Mouse (Mus musculus) C2C12 (cell line): ENCODE measurements around the gene Twist2. TPM values are rescaled to one million over a fixed set of nuclear protein-coding genes. Genes with fewer than 3 reads are reported as not detected.

Experiments used
- H3K27me3 ChIP-seq: one replicate; pipeline ENCODE4 v1.6.1; 2011; ENCODE audit not compliant: control insufficient read depth, insufficient read depth, insufficient read length
- H3K36me3 ChIP-seq: one replicate; pipeline ENCODE4 v1.6.1; 2011; ENCODE audit not compliant: control insufficient read depth, insufficient read depth
- H3K4me3 ChIP-seq: one replicate; pipeline ENCODE4 v1.5.1; 2011; ENCODE audit warnings: mild to moderate bottlenecking, control low read depth; ENCODE audit not compliant: poor library complexity, insufficient read depth, severe bottlenecking
- H3K79me2 ChIP-seq: one replicate; pipeline ENCODE4 v1.6.1; 2011; ENCODE audit not compliant: control insufficient read depth, insufficient read depth
- H3K79me3 ChIP-seq: one replicate; pipeline ENCODE4 v1.6.1; 2011; ENCODE audit warnings: low read depth, control low read depth
- H3ac ChIP-seq: one replicate; pipeline ENCODE3; 2011; ENCODE audit warnings: low read depth; ENCODE audit not compliant: control insufficient read depth, insufficient read length
- CEBPB ChIP-seq: IDR thresholded peaks from one replicate; pipeline ENCODE4 v1.6.1; 2011; ENCODE audit warnings: low read depth, mild to moderate bottlenecking, control low read depth, moderate library complexity
- CTCF ChIP-seq: IDR thresholded peaks from one replicate; pipeline ENCODE4 v1.5.1; 2011; ENCODE audit not compliant: control insufficient read depth, insufficient read depth, insufficient read length
- FOSL1 ChIP-seq: IDR thresholded peaks from one replicate; pipeline ENCODE4 v1.8.0; 2011; ENCODE audit warnings: mild to moderate bottlenecking, low read length; ENCODE audit not compliant: poor library complexity, insufficient read depth, severe bottlenecking
- MAX ChIP-seq: IDR thresholded peaks from one replicate; pipeline ENCODE4 v1.6.1; 2011; ENCODE audit warnings: mild to moderate bottlenecking, control low read depth
- MYOD1 ChIP-seq: IDR thresholded peaks from one replicate; pipeline ENCODE4 v1.6.1; 2011; ENCODE audit warnings: low read depth; ENCODE audit not compliant: control insufficient read depth, insufficient read length
- MYOG ChIP-seq: IDR thresholded peaks from one replicate; pipeline ENCODE4 v1.6.1; 2011; ENCODE audit not compliant: control insufficient read depth, insufficient read length; ENCODE audit errors: extremely low read depth
- USF1 ChIP-seq: IDR thresholded peaks from one replicate; pipeline ENCODE4 v1.6.1; 2011; ENCODE audit warnings: low read depth, mild to moderate bottlenecking, control low read depth, moderate library complexity
- polyA plus RNA-seq: library from polyadenylated mRNA; unstranded; fragments of >200 nt; fragmentation: generic; extraction: Trizol; gene quantifications from one replicate; pipeline ENCODE4 v1.2.1, GENCODE M21; 2012; ENCODE audit warnings: missing spikeins

Gene Twist2
- polyA plus RNA-seq, 1 experiment = 65.4 TPM

GRCm38 (mm10) chr1:91880156-91880555 lies 78.9 kb downstream of the Twist2 start:
- Histone ChIP-seq H3K4me3 (no peak overlapping the region), H3K79me3 (no peaks in the 10 kb centered on the region), H3K79me2 (no peaks in the 10 kb centered on the region), H3ac (no peak overlapping the region), H3K27me3 (no peaks in the 10 kb centered on the region), H3K36me3 (no peaks in the 10 kb centered on the region)
- no peak for TF ChIP-seq USF1
- TF ChIP-seq FOSL1 = no peak
- no peak for TF ChIP-seq CTCF

- Histone ChIP-seq H3K27me3 (no peaks in the 10 kb centered on the region), H3K4me3 (no peak overlapping the region), H3K79me3 (no peaks in the 10 kb centered on the region), H3ac (no peak overlapping the region), H3K79me2 (no peaks in the 10 kb centered on the region), H3K36me3 (no peaks in the 10 kb centered on the region)
- no peak for TF ChIP-seq CEBPB
- no peak for TF ChIP-seq MYOG
- no peak for TF ChIP-seq CTCF
- TF ChIP-seq FOSL1 = no peak
- TF ChIP-seq MYOD1 = no peak
- TF ChIP-seq MAX = no peak
- TF ChIP-seq USF1 = no peak
Observed at GRCm38 (mm10) chr1:91880899-91881298, 79.6 kb downstream of the Twist2 start.

- H3K36me3 ChIP-seq = no peaks in the 10 kb centered on the region
- no peak overlapping the region for H3K4me3 ChIP-seq
- no peak for TF ChIP-seq CEBPB
- no peak for TF ChIP-seq USF1
- TF ChIP-seq FOSL1 = no peak
- TF ChIP-seq CTCF = no peak
- no peak for TF ChIP-seq MAX
- TF ChIP-seq MYOD1 = no peak
- TF ChIP-seq MYOG = no peak
- H3K27me3 ChIP-seq = no peaks in the 10 kb centered on the region
- H3ac ChIP-seq = no peak overlapping the region
- H3K79me3 ChIP-seq = no peaks in the 10 kb centered on the region
- H3K79me2 ChIP-seq = no peaks in the 10 kb centered on the region
Observed at GRCm38 (mm10) chr1:91883115-91883514, 81.9 kb downstream of the Twist2 start.

GRCm38 (mm10) chr1:91893598-91893997 lies 92.3 kb downstream of the Twist2 start:
- H3K27me3 ChIP-seq = peaks cover 3% of the 10 kb centered on the region
- TF ChIP-seq CEBPB (no peak), MYOD1 (no peak), FOSL1 (no peak), CTCF (no peak), USF1 (no peak), MAX (no peak), MYOG (no peak)
- no peak overlapping the region for H3K4me3 ChIP-seq
- H3K79me2 ChIP-seq = no peaks in the 10 kb centered on the region
- H3ac ChIP-seq = no peak overlapping the region
- no peaks in the 10 kb centered on the region for H3K36me3 ChIP-seq
- H3K79me3 ChIP-seq = no peaks in the 10 kb centered on the region

GRCm38 (mm10) chr1:91894286-91894685 lies 93.0 kb downstream of the Twist2 start:
- Histone ChIP-seq H3K4me3 (no peak overlapping the region), H3K79me2 (no peaks in the 10 kb centered on the region), H3K36me3 (no peaks in the 10 kb centered on the region), H3K79me3 (no peaks in the 10 kb centered on the region), H3ac (no peak overlapping the region), H3K27me3 (peaks cover 3% of the 10 kb centered on the region)
- TF ChIP-seq MAX = no peak
- no peak for TF ChIP-seq USF1
- no peak for TF ChIP-seq FOSL1

GRCm38 (mm10) chr1:91897078-91897477 lies 95.8 kb downstream of the Twist2 start:
- Histone ChIP-seq H3K36me3 (no peaks in the 10 kb centered on the region), H3K79me3 (no peaks in the 10 kb centered on the region), H3K4me3 (no peak overlapping the region), H3K27me3 (no peaks in the 10 kb centered on the region), H3K79me2 (no peaks in the 10 kb centered on the region), H3ac (no peak overlapping the region)
- TF ChIP-seq FOSL1 (no peak), CEBPB (no peak), CTCF (no peak), MYOG (no peak), USF1 (no peak), MAX (no peak), MYOD1 (no peak)
